In the genomic region with DNA sequence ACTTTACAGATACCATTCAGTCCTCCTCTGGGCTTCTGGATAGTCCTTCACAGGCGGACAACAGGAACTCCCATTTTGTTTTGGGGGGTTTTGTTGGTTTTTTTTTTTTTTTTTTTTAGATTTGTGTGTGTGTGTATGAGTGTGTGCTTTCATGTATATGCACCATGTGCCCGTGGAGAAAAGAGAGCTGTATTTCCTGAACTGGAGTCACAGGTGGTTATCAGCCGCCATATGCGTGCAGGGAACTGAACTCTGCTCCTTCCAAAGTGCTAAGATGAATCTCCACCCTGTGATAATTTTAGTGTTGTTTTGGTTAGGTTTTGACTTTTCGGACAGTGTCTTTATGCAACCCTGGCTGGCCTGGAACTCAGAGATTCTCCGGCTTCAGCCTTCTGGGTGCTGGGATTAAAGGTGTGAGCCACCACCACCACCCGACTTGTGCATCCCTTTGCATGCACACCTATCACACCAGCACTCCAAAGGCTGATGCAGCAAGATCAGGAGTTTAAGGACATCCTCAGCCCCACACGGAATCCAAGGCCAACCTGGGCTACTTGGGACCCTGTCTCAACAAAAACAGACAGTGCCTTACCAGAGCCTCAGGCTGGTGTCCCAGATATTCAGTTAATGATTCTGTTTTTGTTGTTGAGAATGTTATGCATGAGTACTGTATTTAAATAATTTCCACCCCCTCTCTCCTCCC, we compare ENCODE assay signal across 8 mouse cellular contexts. TPM values are rescaled to one million over a fixed set of nuclear protein-coding genes. Genes with fewer than 3 reads are reported as not detected.
DNase-seq lines count a peak whose midpoint lies in the region; ATAC-seq and TF ChIP-seq lines count a peak whose summit lies in the region.

No protein-coding gene starts in this region.

- no peak for TF ChIP-seq CTCF in liver, adult 2 months (IDR thresholded peaks at IDR 0.05; ENCODE audit: low read depth, low read length)

- no peak for ATAC-seq in embryonic facial prominence, embryonic 15.5 days (ENCODE audit: insufficient number of reproducible peaks, low FRiP score, low TSS enrichment, low read depth)
- no peak for ATAC-seq in kidney, embryonic 16.5 days (ENCODE audit: low FRiP score, low TSS enrichment)
- no peak for ATAC-seq in neural tube, embryonic 12.5 days (ENCODE audit: low FRiP score, low read depth)

- peak overlapping the region; percentile 98 for H3K4me3 ChIP-seq in liver, adult 2 months (ENCODE audit: insufficient read depth, low read depth, low read length)
- peak overlapping the region; percentile 94 for H3K4me3 ChIP-seq in embryonic facial prominence, embryonic 15.5 days (replicated peaks)
- H3K4me3 ChIP-seq in kidney, embryonic 16.5 days (ENCODE audit: low read length), result peak overlapping the region; percentile 77
- H3K4me3 ChIP-seq in neural tube, embryonic 12.5 days, result peak overlapping the region; percentile 94

- peaks cover 8% of the 10 kb centered on the region; the same call in 1 of the 2 replicates for H3K36me3 ChIP-seq in liver, adult 2 months (ENCODE audit: control insufficient read depth, insufficient read depth, low read length)
- peaks cover 11% of the 10 kb centered on the region; the same call in 1 of the 2 replicates for H3K36me3 ChIP-seq in embryonic facial prominence, embryonic 15.5 days
- H3K36me3 ChIP-seq in kidney, embryonic 16.5 days (ENCODE audit: insufficient read depth, low read length), result peaks cover 8% of the 10 kb centered on the region; the same call in 1 of the 2 replicates
- peaks cover 15% of the 10 kb centered on the region for H3K36me3 ChIP-seq in neural tube, embryonic 12.5 days

- peak overlapping the region; percentile 94 for H3K9ac ChIP-seq in liver, adult 2 months (ENCODE audit: low read depth, low read length)
- H3K9ac ChIP-seq in embryonic facial prominence, embryonic 15.5 days, result peak overlapping the region; percentile 90; the same call in 1 of the 2 replicates
- H3K9ac ChIP-seq in kidney, embryonic 16.5 days (replicated peaks; ENCODE audit: low read length), result peak overlapping the region; percentile 86
- H3K9ac ChIP-seq in neural tube, embryonic 12.5 days, result peak overlapping the region; percentile 94

- no peak for TF ChIP-seq POLR2A in liver, adult 2 months (IDR thresholded peaks at IDR 0.05; ENCODE audit: extremely low read depth, insufficient read depth, low read length)

- no peaks in the 10 kb centered on the region for H3K9me3 ChIP-seq in embryonic facial prominence, embryonic 15.5 days (replicated peaks)
- H3K9me3 ChIP-seq in kidney, embryonic 16.5 days (ENCODE audit: low read length), result no peaks in the 10 kb centered on the region
- H3K9me3 ChIP-seq in neural tube, embryonic 12.5 days, result no peaks in the 10 kb centered on the region

- WGBS in liver, adult 2 months, result 17% methylated on average over 8 of the region's 8 CpGs
- 69% methylated on average over 8 of the region's 8 CpGs for WGBS in embryonic facial prominence, embryonic 15.5 days
- WGBS in kidney, embryonic 16.5 days, result 71% methylated on average over 8 of the region's 8 CpGs
- 76% methylated on average over 8 of the region's 8 CpGs for WGBS in neural tube, embryonic 12.5 days

- peak; percentile 73 for DNase-seq in liver, adult 2 months (ENCODE audit: extremely low read depth, low read depth, low spot score)
- DNase-seq in liver, result no peak
- DNase-seq in adrenal gland, postnatal 10 days, result no peak
- no peak for DNase-seq in layer of hippocampus, postnatal 25 days (ENCODE audit: extremely low spot score in 1 of 2, low spot score in 1 of 2)
- DNase-seq in urinary bladder, adult 18-20 months (ENCODE audit: low spot score in 2 of 2), result no peak

- peaks cover 15% of the 10 kb centered on the region for H3K4me1 ChIP-seq in liver, adult 2 months (ENCODE audit: control insufficient read depth, insufficient read depth, low read length)
- peaks cover 44% of the 10 kb centered on the region for H3K4me1 ChIP-seq in embryonic facial prominence, embryonic 15.5 days
- peaks cover 27% of the 10 kb centered on the region for H3K4me1 ChIP-seq in kidney, embryonic 16.5 days (ENCODE audit: insufficient read depth, low read length)
- peaks cover 24% of the 10 kb centered on the region for H3K4me1 ChIP-seq in neural tube, embryonic 12.5 days

- peak overlapping the region; percentile 96 for H3K27ac ChIP-seq in liver, adult 2 months (replicated peaks; ENCODE audit: insufficient read depth, low read depth, low read length)
- peak overlapping the region; percentile 85; the same call in 1 of the 2 replicates for H3K27ac ChIP-seq in embryonic facial prominence, embryonic 15.5 days (replicated peaks)
- peak overlapping the region; percentile 82 for H3K27ac ChIP-seq in kidney, embryonic 16.5 days (ENCODE audit: low read length)
- H3K27ac ChIP-seq in neural tube, embryonic 12.5 days, result no peak overlapping the region

- H3K27me3 ChIP-seq in liver, adult 2 months (ENCODE audit: control insufficient read depth, insufficient read depth, low read length), result no peaks in the 10 kb centered on the region
- no peaks in the 10 kb centered on the region for H3K27me3 ChIP-seq in embryonic facial prominence, embryonic 15.5 days
- no peaks in the 10 kb centered on the region for H3K27me3 ChIP-seq in kidney, embryonic 16.5 days (ENCODE audit: insufficient read depth, low read length)
- H3K27me3 ChIP-seq in neural tube, embryonic 12.5 days (replicated peaks), result no peaks in the 10 kb centered on the region

- peaks cover 26% of the 10 kb centered on the region; the same call in 1 of the 2 replicates for H3K79me2 ChIP-seq in liver, adult 2 months (ENCODE audit: control insufficient read depth, insufficient read depth, low read length)

- peak overlapping the region; percentile 90 for H3K4me2 ChIP-seq in embryonic facial prominence, embryonic 15.5 days (replicated peaks)
- H3K4me2 ChIP-seq in kidney, embryonic 16.5 days (replicated peaks; ENCODE audit: low read depth, low read length), result peak overlapping the region; percentile 88
- H3K4me2 ChIP-seq in neural tube, embryonic 12.5 days (replicated peaks), result peak overlapping the region; percentile 95

RNA-seq across cellular contexts. Expression of gene Sdhb, which starts 1.4 kb away (rescaled TPM):
- 479 and 532 TPM in 2 replicates for total RNA-seq in liver, adult 2 months (2014; rRNA removed)
- 324 and 347 TPM in 2 replicates for polyA plus RNA-seq in liver, adult 2 months (2012; rRNA removed)
- polyA plus RNA-seq in embryonic facial prominence, embryonic 15.5 days (2015; fragmentation: Nextera tagmentation; extraction: Ambion mirVana), result 356 and 362 TPM in 2 replicates
- 520 and 550 TPM in 2 replicates for polyA plus RNA-seq in kidney, embryonic 16.5 days (2015; fragmentation: Nextera tagmentation; extraction: Ambion mirVana)
- polyA plus RNA-seq in neural tube, embryonic 12.5 days (2016; fragmentation: Nextera tagmentation; extraction: Ambion mirVana), result 403 and 410 TPM in 2 replicates
- 100 to 1,000 TPM; 722 to 784 TPM for total RNA-seq in adrenal gland, postnatal 10 days (2021)
- total RNA-seq in layer of hippocampus, postnatal 25 days (2021), result 100 to 1,000 TPM; 182 to 190 TPM

RNA-seq across cellular contexts. Expression of gene Atp13a2, which starts 24.3 kb away (rescaled TPM):
- total RNA-seq in liver, adult 2 months (2014; rRNA removed), result 12.9 and 13.3 TPM in 2 replicates
- 32.5 and 34.0 TPM in 2 replicates for polyA plus RNA-seq in liver, adult 2 months (2012; rRNA removed)
- 47.2 and 48.1 TPM in 2 replicates for polyA plus RNA-seq in embryonic facial prominence, embryonic 15.5 days (2015; fragmentation: Nextera tagmentation; extraction: Ambion mirVana)
- 48.9 and 50.7 TPM in 2 replicates for polyA plus RNA-seq in kidney, embryonic 16.5 days (2015; fragmentation: Nextera tagmentation; extraction: Ambion mirVana)
- polyA plus RNA-seq in neural tube, embryonic 12.5 days (2016; fragmentation: Nextera tagmentation; extraction: Ambion mirVana), result 121 and 126 TPM in 2 replicates
- 10 to 100 TPM; 31.9 to 39.9 TPM for total RNA-seq in adrenal gland, postnatal 10 days (2021)
- 100 to 1,000 TPM; 168 to 172 TPM for total RNA-seq in layer of hippocampus, postnatal 25 days (2021)

RNA-seq across cellular contexts. Expression of gene Mfap2, which starts 47.9 kb away (rescaled TPM):
- total RNA-seq in liver, adult 2 months (2014; rRNA removed), result 0.18 TPM in 1 of 2 replicates, not detected in the other
- 0.30 and 0.45 TPM in 2 replicates for polyA plus RNA-seq in liver, adult 2 months (2012; rRNA removed)
- 923 and 969 TPM in 2 replicates for polyA plus RNA-seq in embryonic facial prominence, embryonic 15.5 days (2015; fragmentation: Nextera tagmentation; extraction: Ambion mirVana)
- polyA plus RNA-seq in kidney, embryonic 16.5 days (2015; fragmentation: Nextera tagmentation; extraction: Ambion mirVana), result 442 and 470 TPM in 2 replicates
- polyA plus RNA-seq in neural tube, embryonic 12.5 days (2016; fragmentation: Nextera tagmentation; extraction: Ambion mirVana), result 265 and 278 TPM in 2 replicates
- 10 to 100 TPM; 46.9 to 50.7 TPM for total RNA-seq in adrenal gland, postnatal 10 days (2021)
- total RNA-seq in layer of hippocampus, postnatal 25 days (2021), result 1 to 10 TPM; 5.2 to 5.7 TPM

RNA-seq across cellular contexts. Expression of gene Padi2, which starts 56.2 kb away (rescaled TPM):
- total RNA-seq in liver, adult 2 months (2014; rRNA removed), result 0.09 and 0.13 TPM in 2 replicates
- 0.21 and 0.25 TPM in 2 replicates for polyA plus RNA-seq in liver, adult 2 months (2012; rRNA removed)
- polyA plus RNA-seq in embryonic facial prominence, embryonic 15.5 days (2015; fragmentation: Nextera tagmentation; extraction: Ambion mirVana), result 15.3 and 21.4 TPM in 2 replicates
- polyA plus RNA-seq in kidney, embryonic 16.5 days (2015; fragmentation: Nextera tagmentation; extraction: Ambion mirVana), result 18.1 and 24.3 TPM in 2 replicates
- polyA plus RNA-seq in neural tube, embryonic 12.5 days (2016; fragmentation: Nextera tagmentation; extraction: Ambion mirVana), result 5.3 and 8.4 TPM in 2 replicates
- total RNA-seq in adrenal gland, postnatal 10 days (2021), result 1 to 10 TPM; 2.4 to 5.5 TPM
- 10 to 100 TPM; 21.2 to 22.2 TPM for total RNA-seq in layer of hippocampus, postnatal 25 days (2021)

Comparison
In these comparisons a context has a peak if more than half of its experiments do, and no peak if none do; other contexts are left out.
1. RNA of gene Mfap2, which starts 47.9 kb away (polyA plus RNA-seq): 923 to 969 TPM in embryonic facial prominence, embryonic 15.5 days, 442 to 470 TPM in kidney, embryonic 16.5 days and 265 to 278 TPM in neural tube, embryonic 12.5 days; 0.30 to 0.45 TPM in liver, adult 2 months; every median in the first group is over 100 times any median in the second.
2. Peak in every context shown above with its lines, with median percentiles within 50 percentile points of each other: H3K4me3 ChIP-seq, H3K9ac ChIP-seq and H3K4me2 ChIP-seq.